In the genomic region with DNA sequence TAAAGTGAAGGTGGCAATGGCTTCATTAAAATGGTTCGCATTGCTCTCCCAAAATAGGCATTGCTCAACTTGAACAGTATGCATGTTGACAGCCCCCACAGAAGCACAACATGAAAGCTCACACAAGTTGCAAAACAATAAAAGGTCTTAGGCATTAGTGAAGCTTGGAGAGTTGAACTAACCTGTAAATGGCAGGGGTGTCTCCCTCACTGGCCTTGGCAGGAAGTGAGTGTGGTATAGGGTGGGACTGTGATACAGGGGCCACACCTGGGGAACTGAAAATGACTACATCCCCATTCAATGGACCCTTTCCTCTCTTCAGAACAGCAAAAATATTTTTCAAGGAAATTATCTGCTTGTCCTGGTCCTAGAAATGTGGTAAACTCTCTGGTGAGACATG, we compare ENCODE assay signal across 24 mouse cellular contexts.
DNase-seq lines count a peak whose midpoint lies in the region; ATAC-seq and TF ChIP-seq lines count a peak whose summit lies in the region.
"Had no signal": no experiment of that assay in that cellular context is flagged by ENCODE, and none has a peak within 500 bp of the region (broad histone marks: within the 10 kb centered on the region; RNA-seq: fewer than 3 reads in every experiment).

No protein-coding gene starts in this region.

- no peak for TF ChIP-seq EP300 in liver, postnatal 0 days (IDR thresholded peaks at IDR 0.05; ENCODE audit: low read depth)

- no peaks in the 10 kb centered on the region for H3K27me3 ChIP-seq in liver, postnatal 0 days (ENCODE audit: insufficient read depth, low read length)
- no peaks in the 10 kb centered on the region for H3K27me3 ChIP-seq in liver, embryonic 11.5 days (replicated peaks; ENCODE audit: control insufficient read depth, insufficient read depth, low read length)
- H3K27me3 ChIP-seq: forebrain, embryonic 12.5 days; hindbrain, embryonic 15.5 days; intestine, embryonic 15.5 days; limb, embryonic 13.5 days; liver, embryonic 15.5 days; midbrain, embryonic 12.5 days had no signal

- no peak for ATAC-seq in liver, postnatal 0 days
- ATAC-seq in liver, embryonic 11.5 days (replicated peaks; ENCODE audit: low FRiP score), result no peak
- peak; percentile 97 for ATAC-seq in megakaryocyte, adult 5-6 weeks (ENCODE audit: poor library complexity, severe bottlenecking)
- ATAC-seq in inflammation-experienced regulatory T-cells, adult 6 months, result no peak
- ATAC-seq: intestine, embryonic 15.5 days had no signal

- no peak for TF ChIP-seq CTCF in liver, postnatal 0 days (IDR thresholded peaks at IDR 0.05; ENCODE audit: low read depth)

- no peak for DNase-seq in liver, postnatal 0 days
- no peak for DNase-seq in liver, embryonic 11.5 days (ENCODE audit: low spot score)
- DNase-seq in B cell, adult 2 months, result peak; percentile 63 to 75
- DNase-seq in spleen, postnatal 36 days (ENCODE audit: low spot score in 2 of 2), result peak; percentile 84 to 89
- no peak for DNase-seq in kidney, postnatal 10 days
- DNase-seq: adrenal gland, postnatal 10 days; cerebellum, adult 2 months; cerebellum, postnatal 25 days; embryo, embryonic 11 days; gastrocnemius, adult 2 months; kidney, adult 8-10 months; kidney, postnatal 14 days had no signal

- H3K27ac ChIP-seq in liver, postnatal 0 days (ENCODE audit: low read depth), result peak overlapping the region; percentile 22; the same call in 1 of the 2 replicates
- no peak overlapping the region for H3K27ac ChIP-seq in liver, embryonic 11.5 days (ENCODE audit: low read depth, low read length)
- H3K27ac ChIP-seq: embryonic facial prominence, embryonic 13.5 days; forebrain, embryonic 12.5 days; gastrocnemius, adult 2 months; heart, embryonic 10.5 days; hindbrain, embryonic 15.5 days; intestine, embryonic 15.5 days; layer of hippocampus, adult 2 months; limb, embryonic 13.5 days; liver, embryonic 15.5 days; midbrain, embryonic 12.5 days had no signal

- no peaks in the 10 kb centered on the region for H3K9me3 ChIP-seq in liver, postnatal 0 days (ENCODE audit: low read length)
- H3K9me3 ChIP-seq in liver, embryonic 11.5 days (ENCODE audit: control insufficient read depth, low read length), result no peaks in the 10 kb centered on the region
- H3K9me3 ChIP-seq: embryonic facial prominence, embryonic 13.5 days; forebrain, embryonic 12.5 days; heart, embryonic 10.5 days; hindbrain, embryonic 15.5 days; intestine, embryonic 15.5 days; limb, embryonic 13.5 days; liver, embryonic 15.5 days; midbrain, embryonic 12.5 days had no signal

- H3K4me3 ChIP-seq in liver, postnatal 0 days (ENCODE audit: low read depth, low read length), result no peak overlapping the region
- H3K4me3 ChIP-seq in liver, embryonic 11.5 days (ENCODE audit: low read depth, low read length), result no peak overlapping the region
- H3K4me3 ChIP-seq: embryonic facial prominence, embryonic 13.5 days; erythroblast, embryonic 14.5 days; forebrain, embryonic 12.5 days; gastrocnemius, adult 2 months; heart, embryonic 10.5 days; hindbrain, embryonic 15.5 days; intestine, embryonic 15.5 days; layer of hippocampus, adult 2 months; limb, embryonic 13.5 days; liver, embryonic 15.5 days; midbrain, embryonic 12.5 days had no signal

- 71% methylated on average over 1 of the region's 1 CpGs for WGBS in liver, postnatal 0 days (ENCODE audit: insufficient replicate concordance)
- WGBS in liver, embryonic 11.5 days, result 92% methylated on average over 1 of the region's 1 CpGs

- no peak overlapping the region for H3K4me2 ChIP-seq in liver, postnatal 0 days (ENCODE audit: low read depth, low read length)
- no peak overlapping the region for H3K4me2 ChIP-seq in liver, embryonic 11.5 days
- H3K4me2 ChIP-seq: embryonic facial prominence, embryonic 13.5 days; forebrain, embryonic 12.5 days; hindbrain, embryonic 15.5 days; intestine, embryonic 15.5 days; limb, embryonic 13.5 days; liver, embryonic 15.5 days; midbrain, embryonic 12.5 days had no signal

- H3K36me3 ChIP-seq in liver, postnatal 0 days (replicated peaks; ENCODE audit: insufficient read depth, low read length), result no peaks in the 10 kb centered on the region
- H3K36me3 ChIP-seq in liver, embryonic 11.5 days (ENCODE audit: control insufficient read depth, insufficient read depth, low read length), result no peaks in the 10 kb centered on the region
- H3K36me3 ChIP-seq: embryonic facial prominence, embryonic 13.5 days; forebrain, embryonic 12.5 days; heart, embryonic 10.5 days; hindbrain, embryonic 15.5 days; intestine, embryonic 15.5 days; limb, embryonic 13.5 days; liver, embryonic 15.5 days; midbrain, embryonic 12.5 days had no signal

- H3K9ac ChIP-seq in liver, postnatal 0 days (replicated peaks), result no peak overlapping the region
- no peak overlapping the region for H3K9ac ChIP-seq in liver, embryonic 11.5 days (ENCODE audit: low read depth, low read length)
- H3K9ac ChIP-seq: embryonic facial prominence, embryonic 13.5 days; forebrain, embryonic 12.5 days; hindbrain, embryonic 15.5 days; intestine, embryonic 15.5 days; limb, embryonic 13.5 days; liver, embryonic 15.5 days; midbrain, embryonic 12.5 days had no signal

- no peaks in the 10 kb centered on the region for H3K4me1 ChIP-seq in liver, postnatal 0 days (ENCODE audit: insufficient read depth)
- H3K4me1 ChIP-seq in liver, embryonic 11.5 days (replicated peaks; ENCODE audit: control insufficient read depth, insufficient read depth, low read length), result no peaks in the 10 kb centered on the region
- H3K4me1 ChIP-seq: embryonic facial prominence, embryonic 13.5 days; forebrain, embryonic 12.5 days; heart, embryonic 10.5 days; hindbrain, embryonic 15.5 days; intestine, embryonic 15.5 days; liver, embryonic 15.5 days; midbrain, embryonic 12.5 days had no signal

Comparison
In these comparisons a context has a peak if more than half of its experiments do, and no peak if none do; other contexts are left out.
1. DNase-seq: peak in B cell, adult 2 months (2 of 2) and spleen, postnatal 36 days (2 of 2); none in liver, postnatal 0 days (single experiment), liver, embryonic 11.5 days (single experiment) and kidney, postnatal 10 days (single experiment).